Mouse (Mus musculus) lung, adult 2 months (tissue): ENCODE results near the gene Ncbp1.

Experiments used
- CTCF ChIP-seq: fragments of 200-500 bp; IDR thresholded peaks from 2 replicates; pipeline ENCODE4 v1.5.1; 2011; ENCODE audit warnings: mild to moderate bottlenecking, low read length, control low read depth; ENCODE audit not compliant: insufficient read depth
- POLR2A ChIP-seq: fragments of 200-500 bp; IDR thresholded peaks from 2 replicates; pipeline ENCODE4 v1.6.1; 2011; ENCODE audit warnings: low read depth, mild to moderate bottlenecking, control low read depth, low read length, borderline replicate concordance; ENCODE audit errors: extremely low read depth

GRCm38 (mm10) chr4:46201834-46202561 is 63.6 kb downstream of the Ncbp1 start:
- TF ChIP-seq CTCF (peak; percentile 51), POLR2A (no peak)
